Mouse (Mus musculus) left cerebral cortex, adult 2 months (tissue): ENCODE results near the gene Zfp541. TPM values are rescaled to one million over a fixed set of nuclear protein-coding genes. Genes with fewer than 3 reads are reported as not detected.

Experiments
- DNase-seq, 2 experiments: peaks; one replicate each; pipeline ENCODE4 v3.0.0; 2021 to 2022; ENCODE audit warnings: low spot score in 2 of 2, mixed read lengths in 1 of 2; ENCODE audit errors: extremely low spot score in 1 of 2
- H3K27ac ChIP-seq: fragments of 200-600 bp; 2 replicates; pipeline ENCODE4 v1.8.1; 2022
- H3K4me3 ChIP-seq: fragments of 200-600 bp; 2 replicates; pipeline ENCODE4 v1.8.1; 2022
- CTCF ChIP-seq: fragments of 200-600 bp; IDR thresholded peaks from 2 replicates; pipeline ENCODE4 v1.8.1; 2022; ENCODE audit warnings: antibody characterized with exemption, mild to moderate bottlenecking, moderate library complexity
- intact Hi-C: fragments of 180-260 bp; cut with DNase I; formaldehyde crosslinking; loops from one replicate; pipeline ENCODE4 v1.15.1; 2025
- long read RNA-seq, 2 experiments: library from polyadenylated mRNA; stranded (forward); transcript quantifications; one replicate each; pipeline ENCODE4 v2.0.0; 2021; ENCODE audit warnings: borderline mapping rate in 2 of 2
- total RNA-seq, 2 experiments: library from RNA; stranded (reverse); gene quantifications; 2 replicates each; pipeline ENCODE4 v1.2.3; 2021

Gene Zfp541
- under 1 TPM; 0.77 to 0.97 TPM for total RNA-seq
- long read RNA-seq, experiment 1 = 0 reads
- long read RNA-seq, experiment 2, partial matches to known transcripts = 0 of 1 reads
- long read RNA-seq, experiment 2, other reads (novel, unspliced or antisense) = 1 of 1 reads

DNA sequence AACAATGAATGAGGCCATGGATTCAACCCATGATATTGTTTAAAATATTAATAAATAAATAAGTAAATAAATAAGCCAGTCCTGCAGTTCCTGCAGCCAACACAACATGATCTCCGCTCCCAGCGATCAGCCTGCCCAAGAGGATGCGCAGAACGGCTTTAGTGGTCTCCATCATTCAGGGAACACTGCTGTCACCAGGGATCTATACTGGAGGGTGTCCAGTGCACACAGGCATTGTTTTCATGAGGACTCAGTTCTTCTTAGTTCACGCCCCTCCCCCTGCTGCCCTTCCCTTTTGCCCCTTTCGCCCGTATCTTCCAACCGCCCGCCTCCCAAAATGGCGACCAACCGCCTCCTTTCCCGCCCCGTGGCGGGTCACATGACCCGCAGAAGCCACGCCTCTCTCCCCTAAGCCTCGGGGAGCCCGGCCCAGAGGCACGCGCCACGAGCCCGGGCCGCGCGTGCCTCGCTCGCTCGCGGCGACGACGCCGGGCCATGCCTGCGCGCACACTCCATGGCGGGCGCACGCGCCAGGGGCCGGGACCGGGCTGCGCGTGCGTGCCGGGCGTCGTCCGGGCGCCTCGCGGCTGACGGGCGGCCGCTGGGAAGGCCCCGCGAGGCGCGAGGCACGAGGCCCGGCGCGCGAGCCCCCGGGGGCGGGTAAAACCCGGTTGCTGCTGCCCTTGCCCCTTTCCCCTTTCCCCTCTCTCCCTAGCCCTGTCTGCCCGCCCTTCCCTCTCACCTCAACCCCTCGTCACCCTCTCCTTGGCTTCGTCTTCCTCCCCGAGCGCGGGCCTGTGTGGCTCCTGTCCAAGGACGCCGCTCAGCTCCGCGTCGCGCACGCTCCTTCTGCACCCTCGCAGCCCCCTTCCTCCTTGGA is at the start of gene Zfp541:
Gene Zfp541, plus strand, starts transcription at position 596 of the 880 bp plus-strand sequence.
- no peak for DNase-seq
- intact Hi-C loops = no loop called here
- TF ChIP-seq CTCF = no peak
- no peak within 1 kb of the TSS for H3K4me3 ChIP-seq
- H3K27ac ChIP-seq = no peak within 1 kb of the TSS

GRCm38 (mm10) chr7:16012576-16013263 is 48.9 kb upstream of the Zfp541 start:
- intact Hi-C loops = no loop called here

GRCm38 (mm10) chr7:16013722-16014275 is 47.8 kb upstream of the Zfp541 start:
- Histone ChIP-seq H3K4me3 (no peak overlapping the region), H3K27ac (no peak overlapping the region)
- no peak for DNase-seq
- intact Hi-C loops = no loop called here
- no peak for TF ChIP-seq CTCF

More at GRCm38 (mm10) chr7:16012576-16013263, 48.9 kb upstream of the Zfp541 start:
- peak; percentile 63 for TF ChIP-seq CTCF
- no peak for DNase-seq
- Histone ChIP-seq H3K27ac (no peak overlapping the region), H3K4me3 (no peak overlapping the region)

GRCm38 (mm10) chr7:16014521-16015175 is 47.0 kb upstream of the Zfp541 start:
- no peak for DNase-seq
- no peak overlapping the region for H3K4me3 ChIP-seq
- TF ChIP-seq CTCF = no peak
- intact Hi-C loops = no loop called here
- no peak overlapping the region for H3K27ac ChIP-seq

DNA sequence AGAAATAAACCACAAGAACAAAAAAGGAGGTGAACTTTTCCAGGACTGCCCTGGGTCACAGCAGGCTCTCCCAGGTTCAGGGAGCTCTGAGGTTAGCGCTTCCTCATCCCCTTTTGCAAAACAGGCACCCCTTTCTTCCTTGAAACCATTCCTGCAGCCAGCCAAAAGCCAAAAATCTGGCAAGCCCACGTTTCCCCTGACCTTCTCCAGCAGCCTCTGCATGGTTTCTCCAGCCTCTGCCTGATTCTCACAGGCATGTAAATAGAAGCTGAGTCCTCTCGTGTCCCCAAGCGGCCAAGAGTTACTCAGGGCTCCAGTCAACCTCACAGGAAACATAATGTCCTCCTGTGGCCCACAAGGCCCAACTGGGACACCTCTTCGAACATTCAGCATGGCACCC is 46.2 kb upstream of the Zfp541 start:
- intact Hi-C loops = no loop called here
- DNase-seq = no peak
- TF ChIP-seq CTCF = no peak
- Histone ChIP-seq H3K4me3 (no peak overlapping the region), H3K27ac (no peak overlapping the region; the same call in 1 of the 2 replicates)

DNA sequence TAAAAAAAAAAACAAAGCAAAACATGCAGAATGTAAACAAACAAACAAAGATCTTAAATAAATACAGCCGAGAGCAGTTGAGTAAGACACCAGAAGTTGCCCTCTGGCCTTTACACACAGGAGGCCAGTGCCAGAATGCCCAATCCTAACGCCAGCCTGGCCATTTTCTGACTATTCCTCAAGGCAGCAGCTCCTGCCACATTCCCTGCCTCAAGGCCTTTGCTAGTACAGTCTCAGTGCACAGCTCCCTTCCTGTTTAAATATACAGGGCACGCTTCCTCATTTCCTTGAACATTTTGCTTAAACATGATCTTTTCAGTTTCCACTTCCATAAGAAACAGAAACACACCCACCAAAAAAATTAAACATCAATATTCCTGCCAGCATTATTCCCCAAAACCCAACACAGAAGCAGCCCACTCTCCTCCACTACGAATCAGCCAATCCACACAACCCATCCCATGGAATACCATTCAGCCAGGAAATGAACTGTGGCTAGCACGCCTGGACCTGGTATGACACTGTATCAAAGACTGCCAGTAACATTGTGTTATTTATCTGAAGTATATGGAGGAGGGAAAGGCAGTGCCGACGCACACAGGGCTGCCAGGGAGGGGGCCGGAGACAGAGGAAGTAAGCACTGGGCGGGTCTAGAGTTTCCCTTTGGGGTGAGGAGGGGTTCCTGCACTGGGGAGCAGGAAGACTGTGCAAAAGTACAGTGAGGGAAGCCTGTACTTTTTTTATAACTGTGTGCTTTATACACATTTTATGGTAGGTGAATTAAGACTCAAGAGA is 43.4 kb upstream of the Zfp541 start:
- TF ChIP-seq CTCF = no peak
- no peak overlapping the region for H3K4me3 ChIP-seq
- DNase-seq = no peak
- H3K27ac ChIP-seq = peak overlapping the region; percentile 24; the same call in 1 of the 2 replicates
- intact Hi-C loops = no loop called here

GRCm38 (mm10) chr7:16019256-16020094 is 42.1 kb upstream of the Zfp541 start:
- intact Hi-C loops = no loop called here
- TF ChIP-seq CTCF = no peak
- no peak overlapping the region for H3K27ac ChIP-seq
- no peak for DNase-seq
- H3K4me3 ChIP-seq = no peak overlapping the region

DNA sequence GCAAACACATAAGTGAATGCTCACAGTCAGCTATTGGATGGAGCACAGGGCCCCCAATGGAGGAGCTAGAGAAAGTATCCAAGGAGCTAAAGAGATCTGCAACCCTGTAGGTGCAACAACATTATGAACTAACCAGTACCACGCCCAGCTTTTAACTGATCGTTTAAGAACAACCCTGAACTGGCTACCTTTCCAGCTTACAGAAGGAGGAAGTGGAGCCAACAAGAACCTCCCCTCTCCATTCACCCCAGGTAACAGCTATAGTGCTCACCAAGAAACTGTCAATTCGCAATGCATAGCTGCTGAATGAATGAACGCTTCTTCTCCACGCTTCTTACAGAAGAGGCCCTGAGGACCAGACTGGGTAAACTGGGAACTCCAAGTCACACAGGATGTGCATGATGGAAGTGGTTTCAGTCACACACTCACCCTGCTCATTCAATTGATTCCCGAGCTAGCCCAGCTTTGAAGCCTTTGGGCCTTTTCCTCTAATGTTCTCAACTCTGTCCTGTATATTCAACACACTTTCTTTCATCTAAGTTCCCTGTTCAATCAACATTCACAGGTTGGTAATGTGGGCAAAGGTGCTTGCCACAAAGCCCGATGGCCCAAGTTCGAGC is 36.9 kb upstream of the Zfp541 start:
- no peak for TF ChIP-seq CTCF
- DNase-seq = no peak
- no peak overlapping the region for H3K27ac ChIP-seq
- no peak overlapping the region for H3K4me3 ChIP-seq
- intact Hi-C loops = no loop called here

- no peak overlapping the region for H3K4me3 ChIP-seq
- peak; percentile 47 for DNase-seq
- peak; percentile 6 for TF ChIP-seq CTCF
- peak overlapping the region; percentile 87 for H3K27ac ChIP-seq
- intact Hi-C loops = loop anchor here (2.0 kb wide), 1 partner anchor 18 kb away; the partner anchor contains the start of gene Bicra
These were observed 33.3 kb upstream of the Zfp541 start for GRCm38 (mm10) chr7:16028102-16028927.
